Mouse (Mus musculus): ENCODE data around the gene Ptprt. TPM values are rescaled to one million over a fixed set of nuclear protein-coding genes. Genes with fewer than 3 reads are reported as not detected.
A peak's percentile ranks its signal among the peaks of the same experiment; 100 is the strongest.

Ptprt gene
- polyA plus RNA-seq, 1 experiment from 2014 or later, result 0.77 TPM

- H3K27me3 ChIP-seq (ENCODE audit: control insufficient read depth, insufficient read depth, low read length), result no peaks in the 10 kb centered on the region
- H3K4me1 ChIP-seq (ENCODE audit: control insufficient read depth, insufficient read depth, low read length), result no peaks in the 10 kb centered on the region
- no peaks in the 10 kb centered on the region for H3K9me3 ChIP-seq (ENCODE audit: control insufficient read depth, low read length)
- H3K4me3 ChIP-seq (ENCODE audit: low read depth, low read length), result no peak overlapping the region
- DNase-seq (ENCODE audit: low spot score, missing footprints) (peak; percentile 21), ATAC-seq (ENCODE audit: low FRiP score) (no peak)
- H3K4me2 ChIP-seq, result no peak overlapping the region
- WGBS, result 83% methylated on average over 2 of the region's 2 CpGs
- no peaks in the 10 kb centered on the region for H3K36me3 ChIP-seq (ENCODE audit: control insufficient read depth, insufficient read depth, low read length)
- no peak overlapping the region for H3K9ac ChIP-seq (ENCODE audit: low read length)
- H3K27ac ChIP-seq (ENCODE audit: low read depth, low read length), result no peak overlapping the region
These were observed 409.7 kb downstream of the Ptprt start for GRCm38 (mm10) chr2:162251272-162251671.

GRCm38 (mm10) chr2:162248296-162248695 is 412.7 kb downstream of the Ptprt start:
- DNase-seq (ENCODE audit: low spot score, missing footprints) (peak; percentile 17), ATAC-seq (ENCODE audit: low FRiP score) (no peak)
- no peaks in the 10 kb centered on the region for H3K36me3 ChIP-seq (ENCODE audit: control insufficient read depth, insufficient read depth, low read length)
- H3K9ac ChIP-seq (ENCODE audit: low read length), result no peak overlapping the region
- WGBS, result 88% methylated on average over 4 of the region's 4 CpGs
- H3K27me3 ChIP-seq (ENCODE audit: control insufficient read depth, insufficient read depth, low read length), result no peaks in the 10 kb centered on the region
- no peaks in the 10 kb centered on the region for H3K9me3 ChIP-seq (ENCODE audit: control insufficient read depth, low read length)
- no peak overlapping the region for H3K27ac ChIP-seq (ENCODE audit: low read depth, low read length)
- H3K4me2 ChIP-seq, result no peak overlapping the region
- no peak overlapping the region for H3K4me3 ChIP-seq (ENCODE audit: low read depth, low read length)
- no peaks in the 10 kb centered on the region for H3K4me1 ChIP-seq (ENCODE audit: control insufficient read depth, insufficient read depth, low read length)

GRCm38 (mm10) chr2:162222476-162222875 is 438.5 kb downstream of the Ptprt start:
- WGBS, result 69% methylated on average over 1 of the region's 1 CpGs
- DNase-seq (ENCODE audit: low spot score, missing footprints) (no peak), ATAC-seq (ENCODE audit: low FRiP score) (no peak)
- Histone ChIP-seq H3K9ac (ENCODE audit: low read length) (no peak overlapping the region), H3K27me3 (ENCODE audit: control insufficient read depth, insufficient read depth, low read length) (no peaks in the 10 kb centered on the region), H3K4me2 (no peak overlapping the region), H3K36me3 (ENCODE audit: control insufficient read depth, insufficient read depth, low read length) (no peaks in the 10 kb centered on the region), H3K4me3 (ENCODE audit: low read depth, low read length) (no peak overlapping the region), H3K27ac (ENCODE audit: low read depth, low read length) (no peak overlapping the region), H3K9me3 (ENCODE audit: control insufficient read depth, low read length) (no peaks in the 10 kb centered on the region), H3K4me1 (ENCODE audit: control insufficient read depth, insufficient read depth, low read length) (no peaks in the 10 kb centered on the region)

GRCm38 (mm10) chr2:162220586-162220985 is 440.4 kb downstream of the Ptprt start:
- Histone ChIP-seq H3K27me3 (ENCODE audit: control insufficient read depth, insufficient read depth, low read length) (no peaks in the 10 kb centered on the region), H3K9me3 (ENCODE audit: control insufficient read depth, low read length) (no peaks in the 10 kb centered on the region), H3K9ac (ENCODE audit: low read length) (no peak overlapping the region), H3K4me3 (ENCODE audit: low read depth, low read length) (no peak overlapping the region), H3K4me1 (ENCODE audit: control insufficient read depth, insufficient read depth, low read length) (no peaks in the 10 kb centered on the region), H3K36me3 (ENCODE audit: control insufficient read depth, insufficient read depth, low read length) (no peaks in the 10 kb centered on the region), H3K27ac (ENCODE audit: low read depth, low read length) (no peak overlapping the region), H3K4me2 (no peak overlapping the region)
- DNase-seq (ENCODE audit: low spot score, missing footprints), result no peak
- no peak for ATAC-seq (ENCODE audit: low FRiP score)

- H3K27ac ChIP-seq (ENCODE audit: low read depth, low read length), result no peak overlapping the region
- WGBS, result 92% methylated on average over 4 of the region's 4 CpGs
- no peak for DNase-seq (ENCODE audit: low spot score, missing footprints)
These were observed 441.4 kb downstream of the Ptprt start for GRCm38 (mm10) chr2:162219507-162219906.

GRCm38 (mm10) chr2:162217896-162218295 is 443.1 kb downstream of the Ptprt start:
- Histone ChIP-seq H3K36me3 (ENCODE audit: control insufficient read depth, insufficient read depth, low read length) (no peaks in the 10 kb centered on the region), H3K4me1 (ENCODE audit: control insufficient read depth, insufficient read depth, low read length) (no peaks in the 10 kb centered on the region), H3K27me3 (ENCODE audit: control insufficient read depth, insufficient read depth, low read length) (no peaks in the 10 kb centered on the region), H3K9ac (ENCODE audit: low read length) (no peak overlapping the region), H3K9me3 (ENCODE audit: control insufficient read depth, low read length) (no peaks in the 10 kb centered on the region), H3K4me2 (no peak overlapping the region), H3K4me3 (ENCODE audit: low read depth, low read length) (no peak overlapping the region), H3K27ac (ENCODE audit: low read depth, low read length) (no peak overlapping the region)
- ATAC-seq (ENCODE audit: low FRiP score) (no peak), DNase-seq (ENCODE audit: low spot score, missing footprints) (no peak)
- 90% methylated on average over 5 of the region's 5 CpGs for WGBS

More at GRCm38 (mm10) chr2:162219507-162219906, 441.4 kb downstream of the Ptprt start:
- Histone ChIP-seq H3K36me3 (ENCODE audit: control insufficient read depth, insufficient read depth, low read length) (no peaks in the 10 kb centered on the region), H3K27me3 (ENCODE audit: control insufficient read depth, insufficient read depth, low read length) (no peaks in the 10 kb centered on the region), H3K9ac (ENCODE audit: low read length) (no peak overlapping the region), H3K9me3 (ENCODE audit: control insufficient read depth, low read length) (no peaks in the 10 kb centered on the region), H3K4me3 (ENCODE audit: low read depth, low read length) (no peak overlapping the region), H3K4me2 (no peak overlapping the region), H3K4me1 (ENCODE audit: control insufficient read depth, insufficient read depth, low read length) (no peaks in the 10 kb centered on the region)
- no peak for ATAC-seq (ENCODE audit: low FRiP score)

- Histone ChIP-seq H3K36me3 (ENCODE audit: control insufficient read depth, insufficient read depth, low read length) (no peaks in the 10 kb centered on the region), H3K9me3 (ENCODE audit: control insufficient read depth, low read length) (no peaks in the 10 kb centered on the region), H3K4me1 (ENCODE audit: control insufficient read depth, insufficient read depth, low read length) (no peaks in the 10 kb centered on the region), H3K4me3 (ENCODE audit: low read depth, low read length) (no peak overlapping the region), H3K9ac (ENCODE audit: low read length) (no peak overlapping the region), H3K4me2 (no peak overlapping the region), H3K27me3 (ENCODE audit: control insufficient read depth, insufficient read depth, low read length) (no peaks in the 10 kb centered on the region), H3K27ac (ENCODE audit: low read depth, low read length) (no peak overlapping the region)
- ATAC-seq (ENCODE audit: low FRiP score) (no peak), DNase-seq (ENCODE audit: low spot score, missing footprints) (no peak)
- 2% methylated on average over 2 of the region's 2 CpGs for WGBS
These were observed 448.6 kb downstream of the Ptprt start for GRCm38 (mm10) chr2:162212397-162212796.

GRCm38 (mm10) chr2:162210564-162210963 is 450.4 kb downstream of the Ptprt start:
- H3K9me3 ChIP-seq (ENCODE audit: control insufficient read depth, low read length), result no peaks in the 10 kb centered on the region
- H3K36me3 ChIP-seq (ENCODE audit: control insufficient read depth, insufficient read depth, low read length), result no peaks in the 10 kb centered on the region
- H3K4me2 ChIP-seq, result no peak overlapping the region
- WGBS, result 82% methylated on average over 6 of the region's 6 CpGs
- no peak overlapping the region for H3K27ac ChIP-seq (ENCODE audit: low read depth, low read length)
- no peaks in the 10 kb centered on the region for H3K27me3 ChIP-seq (ENCODE audit: control insufficient read depth, insufficient read depth, low read length)
- no peak overlapping the region for H3K4me3 ChIP-seq (ENCODE audit: low read depth, low read length)
- no peaks in the 10 kb centered on the region for H3K4me1 ChIP-seq (ENCODE audit: control insufficient read depth, insufficient read depth, low read length)
- no peak overlapping the region for H3K9ac ChIP-seq (ENCODE audit: low read length)
- ATAC-seq (ENCODE audit: low FRiP score), result no peak
- DNase-seq (ENCODE audit: low spot score, missing footprints), result peak; percentile 39

GRCm38 (mm10) chr2:162197316-162197715 is 463.6 kb downstream of the Ptprt start:
- no peak for DNase-seq (ENCODE audit: low spot score, missing footprints)
- Histone ChIP-seq H3K9ac (ENCODE audit: low read length) (no peak overlapping the region), H3K4me3 (ENCODE audit: low read depth, low read length) (no peak overlapping the region), H3K4me2 (no peak overlapping the region), H3K4me1 (ENCODE audit: control insufficient read depth, insufficient read depth, low read length) (no peaks in the 10 kb centered on the region), H3K27ac (ENCODE audit: low read depth, low read length) (no peak overlapping the region), H3K27me3 (ENCODE audit: control insufficient read depth, insufficient read depth, low read length) (no peaks in the 10 kb centered on the region), H3K9me3 (ENCODE audit: control insufficient read depth, low read length) (no peaks in the 10 kb centered on the region), H3K36me3 (ENCODE audit: control insufficient read depth, insufficient read depth, low read length) (no peaks in the 10 kb centered on the region)
- ATAC-seq (ENCODE audit: low FRiP score), result no peak
- WGBS, result 90% methylated on average over 5 of the region's 5 CpGs

Data from midbrain, embryonic 11.5 days (tissue).